Mouse (Mus musculus): ENCODE results near the gene Tuba3a. TPM values are rescaled to one million over a fixed set of nuclear protein-coding genes. Genes with fewer than 3 reads are reported as not detected.
A peak's percentile ranks its signal among the peaks of the same experiment; 100 is the strongest.

Tuba3a gene
- polyA plus RNA-seq, 1 experiment from 2014 or later, result not detected

DNA sequence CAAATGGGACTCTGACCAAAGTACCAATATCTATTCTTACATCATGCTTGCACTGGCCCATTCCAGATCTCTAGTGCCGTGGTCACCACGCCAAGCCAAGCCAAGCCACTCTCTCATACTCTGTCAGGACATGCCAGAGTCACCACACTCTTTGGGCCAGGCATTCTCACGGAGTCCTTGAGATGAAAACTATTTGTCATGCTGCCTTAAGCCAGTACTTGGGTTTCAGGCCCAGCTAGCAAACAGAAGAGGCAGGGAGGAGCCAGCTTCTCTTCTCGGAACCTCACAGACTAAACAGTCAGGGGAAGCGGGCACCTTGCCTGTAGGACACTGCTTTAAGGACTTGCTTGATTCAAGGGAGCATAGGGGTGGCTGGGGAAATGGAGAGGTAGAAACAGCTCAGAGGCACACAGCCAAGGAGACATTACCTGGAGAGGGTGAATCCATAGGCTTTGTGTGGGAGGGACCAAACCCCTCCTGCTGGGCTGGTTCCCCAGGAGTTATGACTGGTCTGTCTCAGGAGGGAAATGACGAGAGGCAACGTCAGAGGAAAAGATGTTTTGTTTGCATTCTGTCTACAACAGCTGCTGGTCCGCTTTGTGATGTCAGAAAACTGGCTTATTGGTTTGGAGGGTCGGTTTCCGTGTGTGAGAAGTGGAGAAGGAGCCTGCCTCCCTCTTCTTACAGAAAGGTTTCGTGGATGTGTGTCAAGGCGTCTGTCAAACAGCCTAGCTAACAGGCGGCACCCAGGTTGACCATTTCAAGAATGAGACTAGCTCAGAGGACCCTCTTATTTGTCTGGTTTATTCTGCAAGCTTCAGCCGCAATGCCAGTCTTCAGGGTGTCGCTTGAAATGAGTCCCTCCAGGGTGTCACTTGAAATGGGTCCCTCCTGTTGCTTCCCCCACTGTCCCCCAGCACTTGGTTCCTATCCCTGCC lies 33.4 kb upstream of the Tuba3a start:
- Histone ChIP-seq H3K27me3 (peaks cover 41% of the 10 kb centered on the region), H3K27ac (no peak overlapping the region), H3K4me1 (peaks cover 17% of the 10 kb centered on the region), H3K9ac (no peak overlapping the region), H3K36me3 (no peaks in the 10 kb centered on the region), H3K4me2 (no peak overlapping the region), H3K9me3 (no peaks in the 10 kb centered on the region), H3K4me3 (no peak overlapping the region)
- no peak for ATAC-seq (ENCODE audit: insufficient number of reproducible peaks, low FRiP score, low TSS enrichment, low read depth)
- WGBS, result 62% methylated on average over 15 of the region's 15 CpGs

DNA sequence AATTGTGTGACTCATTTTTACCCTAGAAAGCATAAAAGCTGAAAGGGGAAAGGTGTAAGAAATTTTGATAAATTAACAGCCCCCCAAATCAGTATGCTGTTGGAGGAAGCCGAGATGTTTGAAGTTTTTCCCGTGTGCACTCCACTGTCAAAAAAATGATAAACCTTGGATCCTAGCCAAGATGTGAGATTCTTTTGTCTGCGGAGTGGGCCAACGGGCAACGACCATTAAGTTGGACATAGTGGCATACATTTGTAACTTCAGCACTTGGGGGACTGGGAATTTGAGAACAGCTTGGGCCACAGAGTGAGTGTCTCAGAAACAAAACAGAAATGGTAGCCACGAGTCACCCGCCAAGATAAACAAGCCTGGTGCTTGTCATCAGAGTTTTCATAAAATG lies 31.2 kb upstream of the Tuba3a start:
- no peak overlapping the region for H3K9ac ChIP-seq
- no peak overlapping the region for H3K4me2 ChIP-seq
- peaks cover 39% of the 10 kb centered on the region for H3K4me1 ChIP-seq
- no peaks in the 10 kb centered on the region for H3K9me3 ChIP-seq
- ATAC-seq (ENCODE audit: insufficient number of reproducible peaks, low FRiP score, low TSS enrichment, low read depth), result no peak
- H3K4me3 ChIP-seq, result no peak overlapping the region
- no peak overlapping the region for H3K27ac ChIP-seq
- H3K27me3 ChIP-seq, result peaks cover 29% of the 10 kb centered on the region
- H3K36me3 ChIP-seq, result peaks cover 2% of the 10 kb centered on the region; the same call in 1 of the 2 replicates
- WGBS, result 51% methylated on average over 7 of the region's 7 CpGs

DNA sequence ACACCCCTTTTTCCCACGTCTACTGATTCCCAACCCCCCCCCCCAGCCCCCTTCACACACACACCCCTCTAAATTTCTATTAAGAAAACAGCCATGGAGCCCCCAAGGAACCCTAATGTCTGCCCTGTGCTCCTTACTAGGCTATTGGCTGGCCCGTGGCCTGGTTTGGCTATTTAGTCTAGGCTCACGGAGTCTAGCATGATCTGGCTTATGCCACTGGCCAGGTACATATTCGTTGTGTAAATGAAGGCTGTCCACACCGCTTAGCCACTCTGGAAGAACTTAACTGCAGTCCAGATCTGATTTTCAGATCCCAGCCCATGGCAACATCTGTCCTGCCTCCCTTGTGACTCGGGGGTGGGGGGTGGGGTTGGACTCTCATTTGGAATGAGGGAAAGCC lies 28.9 kb upstream of the Tuba3a start:
- peaks cover 37% of the 10 kb centered on the region for H3K4me1 ChIP-seq
- no peak overlapping the region for H3K4me3 ChIP-seq
- H3K4me2 ChIP-seq, result no peak overlapping the region
- 0 out of 2 replicates have a peak, but pooled peaks cover 6% of the 10 kb centered on the region for H3K27me3 ChIP-seq
- no peak for ATAC-seq (ENCODE audit: insufficient number of reproducible peaks, low FRiP score, low TSS enrichment, low read depth)
- H3K36me3 ChIP-seq, result peaks cover 12% of the 10 kb centered on the region; the same call in 1 of the 2 replicates
- no peaks in the 10 kb centered on the region for H3K9me3 ChIP-seq
- 55% methylated on average over 6 of the region's 6 CpGs for WGBS
- H3K27ac ChIP-seq, result no peak overlapping the region
- H3K9ac ChIP-seq, result 0 out of 2 replicates have a peak overlapping the region, but pooled peaks have one; percentile 63

GRCm38 (mm10) chr6:125314231-125314563 lies 28.4 kb upstream of the Tuba3a start:
- WGBS, result 38% methylated on average over 7 of the region's 7 CpGs
- 0 out of 2 replicates have a peak, but pooled peaks cover 3% of the 10 kb centered on the region for H3K27me3 ChIP-seq
- H3K4me1 ChIP-seq, result peaks cover 41% of the 10 kb centered on the region
- peaks cover 12% of the 10 kb centered on the region; the same call in 1 of the 2 replicates for H3K36me3 ChIP-seq
- H3K9ac ChIP-seq, result peak overlapping the region; percentile 63
- peak overlapping the region; percentile 82 for H3K27ac ChIP-seq
- peak overlapping the region; percentile 57 for H3K4me3 ChIP-seq
- ATAC-seq (ENCODE audit: insufficient number of reproducible peaks, low FRiP score, low TSS enrichment, low read depth), result no peak
- H3K4me2 ChIP-seq, result peak overlapping the region; percentile 79
- H3K9me3 ChIP-seq, result no peaks in the 10 kb centered on the region

DNA sequence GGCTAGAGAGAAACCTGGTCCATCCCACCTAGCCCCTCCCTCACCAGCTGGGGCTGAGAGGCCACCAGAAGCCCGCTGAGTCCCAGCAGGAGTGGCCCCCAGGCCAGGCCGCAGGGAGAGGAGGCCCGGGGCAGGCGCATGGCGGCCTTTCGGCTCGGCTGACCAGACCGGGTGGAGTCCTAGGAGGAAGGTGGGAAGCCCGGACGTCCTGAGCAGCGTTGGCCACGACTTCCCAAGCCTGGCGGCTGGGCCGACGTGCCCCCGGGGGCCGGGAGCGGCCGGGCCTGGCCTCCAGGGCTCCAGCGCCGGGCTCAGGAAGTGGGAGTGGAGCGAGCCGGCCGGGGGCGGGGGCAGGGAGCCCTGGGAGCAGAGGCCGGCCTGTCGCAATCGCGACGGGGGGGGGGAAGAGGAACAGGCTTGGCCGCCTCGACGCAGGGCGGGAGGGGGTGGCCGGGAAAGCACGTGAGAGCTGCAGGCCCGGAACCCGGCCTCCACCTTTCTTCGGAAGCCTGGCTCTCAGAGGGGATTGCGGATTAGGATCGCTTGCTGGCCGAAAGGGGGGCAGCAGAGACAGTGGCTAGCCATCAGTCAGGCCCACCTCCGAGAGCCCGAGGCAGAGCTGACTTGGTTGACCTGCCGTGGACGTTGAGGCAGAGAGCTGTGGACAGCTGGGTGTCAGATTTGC lies 27.8 kb upstream of the Tuba3a start, which contains the start of gene Ltbr:
Gene Ltbr (minus strand): TSS at position 340 of the 685 bp plus-strand sequence.
- peak within 1 kb of the TSS; percentile 79 for H3K4me2 ChIP-seq
- H3K4me1 ChIP-seq, result peaks cover 46% of the 10 kb centered on the region
- no peaks in the 10 kb centered on the region for H3K9me3 ChIP-seq
- H3K36me3 ChIP-seq, result peaks cover 14% of the 10 kb centered on the region; the same call in 1 of the 2 replicates
- peak within 1 kb of the TSS; percentile 57 for H3K4me3 ChIP-seq
- ATAC-seq (ENCODE audit: insufficient number of reproducible peaks, low FRiP score, low TSS enrichment, low read depth), result peak; percentile 85
- peak within 1 kb of the TSS; percentile 63 for H3K9ac ChIP-seq
- WGBS, result 5% methylated on average over 44 of the region's 46 CpGs
- peak within 1 kb of the TSS; percentile 82 for H3K27ac ChIP-seq
- 0 out of 2 replicates have a peak, but pooled peaks cover 3% of the 10 kb centered on the region for H3K27me3 ChIP-seq

- H3K4me2 ChIP-seq, result peak overlapping the region; percentile 79
- no peaks in the 10 kb centered on the region for H3K9me3 ChIP-seq
- H3K4me3 ChIP-seq, result peak overlapping the region; percentile 57
- peak overlapping the region; percentile 63 for H3K9ac ChIP-seq
- no peaks in the 10 kb centered on the region for H3K27me3 ChIP-seq
- 71% methylated on average over 22 of the region's 22 CpGs for WGBS
- peaks cover 18% of the 10 kb centered on the region; the same call in 1 of the 2 replicates for H3K36me3 ChIP-seq
- H3K27ac ChIP-seq, result peak overlapping the region; percentile 82
- ATAC-seq (ENCODE audit: insufficient number of reproducible peaks, low FRiP score, low TSS enrichment, low read depth), result no peak
- peaks cover 46% of the 10 kb centered on the region for H3K4me1 ChIP-seq
Measured at GRCm38 (mm10) chr6:125312581-125313355, 26.9 kb upstream of the Tuba3a start.

- Histone ChIP-seq H3K27ac (no peak overlapping the region), H3K36me3 (peaks cover 22% of the 10 kb centered on the region), H3K4me2 (peak overlapping the region; percentile 79), H3K4me3 (peak overlapping the region; percentile 57), H3K9ac (no peak overlapping the region), H3K9me3 (no peaks in the 10 kb centered on the region), H3K27me3 (no peaks in the 10 kb centered on the region), H3K4me1 (peaks cover 46% of the 10 kb centered on the region)
- no peak for ATAC-seq (ENCODE audit: insufficient number of reproducible peaks, low FRiP score, low TSS enrichment, low read depth)
- WGBS, result 74% methylated on average over 9 of the region's 9 CpGs
Measured at GRCm38 (mm10) chr6:125312171-125312570, 26.3 kb upstream of the Tuba3a start.

DNA sequence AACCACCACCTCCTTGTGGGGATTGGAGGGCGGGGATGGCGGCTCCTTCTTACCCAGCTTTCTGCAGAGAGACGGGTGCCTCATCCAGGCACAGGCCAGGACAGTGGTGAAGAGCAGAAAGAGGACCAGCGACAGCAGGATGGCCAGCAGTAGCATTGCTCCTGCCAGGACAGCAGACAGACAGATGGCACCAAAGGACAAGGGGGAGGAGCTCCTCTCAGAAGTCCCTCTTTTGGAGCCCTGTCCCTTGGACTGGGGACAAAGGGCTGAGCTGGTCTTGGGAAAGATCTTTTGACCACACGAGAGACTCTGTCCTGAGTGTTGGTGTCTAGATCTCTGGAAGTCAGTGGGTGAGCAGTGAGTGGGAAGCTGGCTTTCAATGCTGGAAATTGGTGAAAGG lies 23.6 kb upstream of the Tuba3a start:
- peaks cover 40% of the 10 kb centered on the region for H3K4me1 ChIP-seq

DNA sequence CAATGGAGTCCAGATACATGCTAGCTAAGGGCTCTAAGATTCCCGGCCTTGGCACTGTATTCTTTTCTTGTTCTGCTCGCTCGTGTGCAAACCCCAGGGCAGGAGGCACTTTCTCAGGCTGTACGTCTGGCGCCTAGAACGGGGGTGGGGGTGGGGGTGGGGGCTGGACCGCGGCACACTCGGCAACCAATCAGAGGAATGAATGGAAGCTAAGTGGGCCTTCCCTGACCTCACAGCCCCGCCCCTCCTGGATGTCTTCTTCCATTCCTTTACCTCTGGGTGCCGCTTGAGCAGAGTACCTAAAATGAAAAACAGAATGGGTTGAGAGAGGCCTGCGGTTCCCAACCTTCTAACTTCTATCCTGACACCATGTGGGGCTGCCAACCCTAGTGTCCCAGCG lies 23.1 kb upstream of the Tuba3a start:
- H3K4me2 ChIP-seq, result no peak overlapping the region
- no peaks in the 10 kb centered on the region for H3K27me3 ChIP-seq
- H3K9me3 ChIP-seq, result no peaks in the 10 kb centered on the region
- 14% methylated on average over 13 of the region's 13 CpGs for WGBS
- no peak overlapping the region for H3K27ac ChIP-seq
- H3K9ac ChIP-seq, result no peak overlapping the region
- 0 out of 2 replicates have a peak, but pooled peaks have one; percentile 21 for ATAC-seq (ENCODE audit: insufficient number of reproducible peaks, low FRiP score, low TSS enrichment, low read depth)
- H3K4me1 ChIP-seq, result peaks cover 35% of the 10 kb centered on the region
- peaks cover 34% of the 10 kb centered on the region for H3K36me3 ChIP-seq
- no peak overlapping the region for H3K4me3 ChIP-seq

More for the DNA sequence above, 23.6 kb upstream of the Tuba3a start:
- no peaks in the 10 kb centered on the region for H3K9me3 ChIP-seq
- H3K4me2 ChIP-seq, result no peak overlapping the region
- no peak overlapping the region for H3K9ac ChIP-seq
- H3K27ac ChIP-seq, result no peak overlapping the region
- no peaks in the 10 kb centered on the region for H3K27me3 ChIP-seq
- WGBS, result 50% methylated on average over 5 of the region's 5 CpGs
- ATAC-seq (ENCODE audit: insufficient number of reproducible peaks, low FRiP score, low TSS enrichment, low read depth), result no peak
- H3K4me3 ChIP-seq, result no peak overlapping the region
- peaks cover 34% of the 10 kb centered on the region for H3K36me3 ChIP-seq

DNA sequence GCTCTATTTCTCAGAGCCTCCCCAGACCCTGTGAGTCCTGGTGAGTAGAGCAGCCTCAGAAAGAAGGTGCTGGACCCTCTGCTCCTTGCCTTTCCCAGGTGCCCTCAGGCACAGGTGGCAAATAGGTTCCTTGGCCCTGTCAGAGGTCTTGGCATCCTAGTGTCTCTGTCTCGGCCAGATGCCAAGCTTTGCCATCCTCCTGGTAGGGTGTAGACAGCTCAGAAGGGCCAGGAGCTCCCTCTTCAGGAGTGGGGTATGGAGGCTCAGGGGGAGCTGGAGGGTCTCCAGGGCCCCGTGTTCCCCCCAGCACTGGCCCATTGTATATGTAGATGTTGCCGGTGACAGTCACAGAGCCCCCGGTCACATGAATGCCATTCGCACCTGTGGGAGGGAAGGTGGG lies 21.2 kb upstream of the Tuba3a start:
- Histone ChIP-seq H3K27me3 (no peaks in the 10 kb centered on the region), H3K36me3 (peaks cover 32% of the 10 kb centered on the region), H3K4me1 (peaks cover 23% of the 10 kb centered on the region), H3K9me3 (no peaks in the 10 kb centered on the region), H3K9ac (no peak overlapping the region), H3K4me2 (no peak overlapping the region), H3K4me3 (no peak overlapping the region), H3K27ac (no peak overlapping the region)
- no peak for ATAC-seq (ENCODE audit: insufficient number of reproducible peaks, low FRiP score, low TSS enrichment, low read depth)
- WGBS, result 91% methylated on average over 5 of the region's 5 CpGs

GRCm38 (mm10) chr6:125305465-125305864 lies 19.6 kb upstream of the Tuba3a start:
- no peak overlapping the region for H3K27ac ChIP-seq
- no peaks in the 10 kb centered on the region for H3K9me3 ChIP-seq
- H3K4me2 ChIP-seq, result no peak overlapping the region
- no peak overlapping the region for H3K9ac ChIP-seq
- WGBS, result 74% methylated on average over 6 of the region's 6 CpGs
- peaks cover 22% of the 10 kb centered on the region for H3K36me3 ChIP-seq
- ATAC-seq (ENCODE audit: insufficient number of reproducible peaks, low FRiP score, low TSS enrichment, low read depth), result no peak
- no peak overlapping the region for H3K4me3 ChIP-seq
- H3K27me3 ChIP-seq, result no peaks in the 10 kb centered on the region
- H3K4me1 ChIP-seq, result peaks cover 18% of the 10 kb centered on the region
